In the genomic region with DNA sequence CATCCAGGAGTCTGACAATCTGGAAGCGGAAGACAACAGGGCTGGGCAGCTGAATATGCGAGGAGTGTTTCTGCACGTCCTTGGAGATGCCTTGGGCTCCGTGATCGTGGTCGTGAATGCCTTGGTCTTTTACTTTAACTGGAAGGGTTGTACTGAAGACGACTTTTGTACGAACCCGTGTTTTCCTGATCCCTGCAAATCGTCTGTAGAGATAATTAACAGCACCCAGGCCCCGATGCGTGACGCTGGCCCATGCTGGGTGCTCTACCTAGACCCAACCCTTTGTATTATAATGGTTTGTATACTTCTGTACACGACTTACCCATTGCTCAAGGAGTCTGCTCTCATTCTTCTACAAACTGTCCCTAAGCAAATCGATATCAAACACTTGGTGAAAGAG, we compare ENCODE assay signal across 8 mouse cellular contexts. TPM values are rescaled to one million over a fixed set of nuclear protein-coding genes. Genes with fewer than 3 reads are reported as not detected.
DNase-seq lines count a peak whose midpoint lies in the region; ATAC-seq and TF ChIP-seq lines count a peak whose summit lies in the region.

No protein-coding gene starts in this region.

- H3K36me3 ChIP-seq in embryonic facial prominence, embryonic 13.5 days: peaks cover 22% of the 10 kb centered on the region
- peaks cover 7% of the 10 kb centered on the region; the same call in 1 of the 2 replicates for H3K36me3 ChIP-seq in hindbrain, postnatal 0 days (ENCODE audit: insufficient read depth, low read length)
- peaks cover 3% of the 10 kb centered on the region; the same call in 1 of the 2 replicates for H3K36me3 ChIP-seq in midbrain, postnatal 0 days (ENCODE audit: insufficient read depth, low read length)

- no peak overlapping the region for H3K27ac ChIP-seq in embryonic facial prominence, embryonic 13.5 days
- no peak overlapping the region for H3K27ac ChIP-seq in hindbrain, postnatal 0 days
- no peak overlapping the region for H3K27ac ChIP-seq in midbrain, postnatal 0 days (ENCODE audit: low read depth, low read length)

- H3K4me3 ChIP-seq in embryonic facial prominence, embryonic 13.5 days: no peak overlapping the region
- peak overlapping the region; percentile 94 for H3K4me3 ChIP-seq in hindbrain, postnatal 0 days (ENCODE audit: low read length)
- peak overlapping the region; percentile 96; the same call in 1 of the 2 replicates for H3K4me3 ChIP-seq in midbrain, postnatal 0 days (ENCODE audit: low read depth, low read length)

- DNase-seq in kidney, adult 8-10 months: peak; percentile 34 to 36
- DNase-seq in kidney, postnatal 10 days: no peak
- no peak for DNase-seq in hindbrain, postnatal 0 days (ENCODE audit: low spot score)
- DNase-seq in midbrain, postnatal 0 days (ENCODE audit: low spot score): no peak
- DNase-seq in layer of hippocampus, adult 9-10 months (ENCODE audit: low spot score): no peak
- DNase-seq in MN1 (ENCODE audit: low spot score): no peak
- no peak for DNase-seq in cerebellum, postnatal 14 days

- no peak for ATAC-seq in embryonic facial prominence, embryonic 13.5 days (ENCODE audit: insufficient number of reproducible peaks, insufficient read depth, low FRiP score, low TSS enrichment, low read depth)
- ATAC-seq in hindbrain, postnatal 0 days: no peak
- ATAC-seq in midbrain, postnatal 0 days (ENCODE audit: low FRiP score): no peak

- TF ChIP-seq CTCF in hindbrain, postnatal 0 days (IDR thresholded peaks at IDR 0.05; ENCODE audit: low read depth): no peak
- no peak for TF ChIP-seq CTCF in midbrain, postnatal 0 days (IDR thresholded peaks at IDR 0.05)

- WGBS in embryonic facial prominence, embryonic 13.5 days: 91% methylated on average over 15 of the region's 15 CpGs
- 89% methylated on average over 15 of the region's 15 CpGs for WGBS in hindbrain, postnatal 0 days
- 88% methylated on average over 15 of the region's 15 CpGs for WGBS in midbrain, postnatal 0 days

- H3K27me3 ChIP-seq in embryonic facial prominence, embryonic 13.5 days: 0 out of 2 replicates have a peak, but pooled peaks cover 3% of the 10 kb centered on the region
- H3K27me3 ChIP-seq in hindbrain, postnatal 0 days (ENCODE audit: insufficient read depth, low read length): no peaks in the 10 kb centered on the region
- no peaks in the 10 kb centered on the region for H3K27me3 ChIP-seq in midbrain, postnatal 0 days (ENCODE audit: insufficient read depth, low read length)

- H3K4me1 ChIP-seq in embryonic facial prominence, embryonic 13.5 days: peaks cover 44% of the 10 kb centered on the region
- peaks cover 16% of the 10 kb centered on the region for H3K4me1 ChIP-seq in hindbrain, postnatal 0 days (ENCODE audit: insufficient read depth, low read length)
- H3K4me1 ChIP-seq in midbrain, postnatal 0 days (ENCODE audit: insufficient read depth, low read length): peaks cover 15% of the 10 kb centered on the region; the same call in 1 of the 2 replicates

- H3K9me3 ChIP-seq in embryonic facial prominence, embryonic 13.5 days: no peaks in the 10 kb centered on the region
- H3K9me3 ChIP-seq in hindbrain, postnatal 0 days (ENCODE audit: low read length): no peaks in the 10 kb centered on the region
- no peaks in the 10 kb centered on the region for H3K9me3 ChIP-seq in midbrain, postnatal 0 days (ENCODE audit: low read length)

- peak overlapping the region; percentile 94 for H3K4me2 ChIP-seq in embryonic facial prominence, embryonic 13.5 days
- H3K4me2 ChIP-seq in hindbrain, postnatal 0 days (ENCODE audit: low read depth, low read length): peak overlapping the region; percentile 90
- peak overlapping the region; percentile 64 for H3K4me2 ChIP-seq in midbrain, postnatal 0 days (ENCODE audit: low read depth, low read length, poor library complexity, severe bottlenecking)

- H3K9ac ChIP-seq in embryonic facial prominence, embryonic 13.5 days: no peak overlapping the region
- no peak overlapping the region for H3K9ac ChIP-seq in hindbrain, postnatal 0 days (replicated peaks; ENCODE audit: low read length)
- H3K9ac ChIP-seq in midbrain, postnatal 0 days (replicated peaks; ENCODE audit: low read length, poor library complexity, severe bottlenecking): no peak overlapping the region

RNA-seq across cellular contexts. Expression of a gene that starts 2.3 kb away (rescaled TPM):
- polyA plus RNA-seq in embryonic facial prominence, embryonic 13.5 days (2015; fragmentation: Nextera tagmentation; extraction: Ambion mirVana): 1.7 and 2.0 TPM in 2 replicates
- total RNA-seq in hindbrain, postnatal 0 days (2014; rRNA removed): 22.1 and 27.7 TPM in 2 replicates
- 5.1 TPM in 2 replicates for polyA plus RNA-seq in hindbrain, postnatal 0 days (2015; fragmentation: Nextera tagmentation; extraction: Ambion mirVana)
- 21.9 and 27.4 TPM in 2 replicates for total RNA-seq in midbrain, postnatal 0 days (2014; rRNA removed)
- 4.4 and 5.1 TPM in 2 replicates for polyA plus RNA-seq in midbrain, postnatal 0 days (2015; fragmentation: Nextera tagmentation; extraction: Ambion mirVana)

Comparison
In these comparisons a context has a peak if more than half of its experiments do, and no peak if none do; other contexts are left out.
1. DNase-seq: peak in kidney, adult 8-10 months (2 of 2); none in kidney, postnatal 10 days (single experiment), hindbrain, postnatal 0 days (single experiment), midbrain, postnatal 0 days (single experiment), layer of hippocampus, adult 9-10 months (single experiment), MN1 (single experiment) and cerebellum, postnatal 14 days (0 of 2).
2. Peak in every context shown above with its lines, with median percentiles within 50 percentile points of each other: H3K4me2 ChIP-seq.